Mouse (Mus musculus): Measurements from ENCODE around the gene Gm20388. TPM values are rescaled to one million over a fixed set of nuclear protein-coding genes. Genes with fewer than 3 reads are reported as not detected.
A peak's percentile ranks its signal among the peaks of the same experiment; 100 is the strongest.

Gm20388 gene
- polyA plus RNA-seq, 1 experiment: 10.6 TPM

DNA sequence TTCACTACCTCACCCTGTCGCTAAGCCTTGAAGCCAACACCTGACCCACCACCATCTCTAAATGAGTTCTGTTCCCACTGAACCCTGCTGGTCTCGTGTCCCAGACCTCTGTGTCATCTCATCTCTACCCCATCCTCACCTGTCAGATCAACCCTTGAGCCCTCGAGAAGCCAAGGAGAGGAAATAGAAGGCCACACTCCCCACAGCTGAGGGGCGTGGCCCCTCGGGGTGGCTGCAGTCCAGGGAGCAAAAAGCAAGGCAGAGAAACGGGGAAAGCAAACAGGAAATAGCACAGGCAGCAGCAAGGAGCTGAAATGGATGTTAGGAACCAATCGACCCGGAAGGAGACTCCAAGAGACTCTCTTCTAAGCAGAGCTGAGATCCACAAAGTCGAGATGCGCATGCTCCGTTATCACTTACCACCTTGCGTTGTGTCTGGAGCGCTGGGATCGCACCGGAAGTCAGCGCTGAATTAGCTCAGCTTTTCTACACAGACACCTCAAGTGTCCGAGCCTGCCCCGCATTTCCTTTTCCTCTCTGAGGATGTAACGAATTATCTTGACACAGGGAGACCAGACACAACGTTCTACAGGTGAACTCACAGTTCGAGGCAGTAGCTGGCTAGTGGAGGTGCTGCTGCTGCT, 3876.7 kb downstream of the Gm20388 start:
- Histone ChIP-seq H3K27ac (ENCODE audit: control insufficient read depth, insufficient read depth, low read depth, low read length, poor library complexity) (no peak overlapping the region), H3K4me1 (ENCODE audit: control insufficient read depth, insufficient read depth, low read length) (no peaks in the 10 kb centered on the region; the same call in 1 of the 2 replicates), H3K4me3 (replicated peaks; ENCODE audit: control insufficient read depth, low read depth, low read length) (no peak overlapping the region)
- TF ChIP-seq POLR2A (IDR thresholded peaks at IDR 0.05; ENCODE audit: borderline replicate concordance, control insufficient read depth, low read depth, low read length): no peak
- no peak for TF ChIP-seq CTCF (IDR thresholded peaks at IDR 0.05; ENCODE audit: control insufficient read depth, insufficient read depth, low read length)
- 27% methylated on average over 21 of the region's 21 CpGs for WGBS

DNA sequence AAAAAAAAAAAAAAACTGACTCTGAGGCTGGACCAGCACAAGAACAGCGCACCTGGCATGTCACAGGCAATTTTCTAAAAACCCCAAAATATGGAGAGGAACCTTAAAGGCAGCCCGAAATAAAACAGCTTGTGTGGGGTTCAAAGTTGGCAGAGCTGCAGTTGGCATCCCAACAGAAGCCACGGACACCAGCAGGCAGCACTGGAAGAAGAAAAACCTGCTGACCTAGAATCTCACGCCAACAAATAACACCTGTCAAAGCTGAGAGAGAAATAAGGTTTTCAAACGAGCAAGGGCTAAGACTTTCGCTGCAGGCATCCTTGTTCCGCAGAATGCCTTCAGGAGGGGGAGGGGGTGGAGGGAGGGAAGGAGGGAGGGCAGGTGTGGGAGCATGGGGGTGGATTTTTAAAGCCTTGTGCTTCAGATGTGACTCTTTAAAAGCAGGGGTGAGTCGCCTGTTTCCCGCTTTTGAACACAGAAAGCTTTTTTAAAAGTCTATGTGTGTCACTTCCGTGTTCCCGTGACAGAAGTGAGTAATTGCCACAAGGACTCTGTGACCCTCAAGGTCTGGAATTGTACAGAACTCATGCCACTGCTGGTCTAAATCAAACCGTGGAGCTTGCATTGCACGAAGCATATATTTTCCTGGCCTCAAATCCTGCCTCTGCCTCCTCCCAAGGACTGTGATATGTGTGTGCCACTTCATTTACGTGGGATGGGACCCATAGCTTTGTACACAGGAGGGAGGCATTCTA, 3878.0 kb downstream of the Gm20388 start:
- 46% methylated on average over 14 of the region's 14 CpGs for WGBS
- Histone ChIP-seq H3K4me1 (ENCODE audit: control insufficient read depth, insufficient read depth, low read length) (no peaks in the 10 kb centered on the region; the same call in 1 of the 2 replicates), H3K4me3 (replicated peaks; ENCODE audit: control insufficient read depth, low read depth, low read length) (no peak overlapping the region), H3K27ac (ENCODE audit: control insufficient read depth, insufficient read depth, low read depth, low read length, poor library complexity) (no peak overlapping the region)
- TF ChIP-seq POLR2A (IDR thresholded peaks at IDR 0.05; ENCODE audit: borderline replicate concordance, control insufficient read depth, low read depth, low read length): no peak
- TF ChIP-seq CTCF (IDR thresholded peaks at IDR 0.05; ENCODE audit: control insufficient read depth, insufficient read depth, low read length): no peak

GRCm38 (mm10) chr8:123789461-123789860, 3878.8 kb downstream of the Gm20388 start:
- H3K27ac ChIP-seq (ENCODE audit: control insufficient read depth, insufficient read depth, low read depth, low read length, poor library complexity): no peak overlapping the region
- H3K4me1 ChIP-seq (ENCODE audit: control insufficient read depth, insufficient read depth, low read length): no peaks in the 10 kb centered on the region; the same call in 1 of the 2 replicates
- no peak for TF ChIP-seq POLR2A (IDR thresholded peaks at IDR 0.05; ENCODE audit: borderline replicate concordance, control insufficient read depth, low read depth, low read length)
- no peak for TF ChIP-seq CTCF (IDR thresholded peaks at IDR 0.05; ENCODE audit: control insufficient read depth, insufficient read depth, low read length)
- H3K4me3 ChIP-seq (replicated peaks; ENCODE audit: control insufficient read depth, low read depth, low read length): no peak overlapping the region
- WGBS: 74% methylated on average over 9 of the region's 9 CpGs

- Histone ChIP-seq H3K4me1 (ENCODE audit: control insufficient read depth, insufficient read depth, low read length) (no peaks in the 10 kb centered on the region; the same call in 1 of the 2 replicates), H3K4me3 (replicated peaks; ENCODE audit: control insufficient read depth, low read depth, low read length) (no peak overlapping the region), H3K27ac (ENCODE audit: control insufficient read depth, insufficient read depth, low read depth, low read length, poor library complexity) (no peak overlapping the region)
- TF ChIP-seq CTCF (IDR thresholded peaks at IDR 0.05; ENCODE audit: control insufficient read depth, insufficient read depth, low read length): peak; percentile 81
- no peak for TF ChIP-seq POLR2A (IDR thresholded peaks at IDR 0.05; ENCODE audit: borderline replicate concordance, control insufficient read depth, low read depth, low read length)
- 2% methylated on average over 4 of the region's 4 CpGs for whole genome bisulfite sequencing
Observed at GRCm38 (mm10) chr8:123789970-123790369, 3879.3 kb downstream of the Gm20388 start.

DNA sequence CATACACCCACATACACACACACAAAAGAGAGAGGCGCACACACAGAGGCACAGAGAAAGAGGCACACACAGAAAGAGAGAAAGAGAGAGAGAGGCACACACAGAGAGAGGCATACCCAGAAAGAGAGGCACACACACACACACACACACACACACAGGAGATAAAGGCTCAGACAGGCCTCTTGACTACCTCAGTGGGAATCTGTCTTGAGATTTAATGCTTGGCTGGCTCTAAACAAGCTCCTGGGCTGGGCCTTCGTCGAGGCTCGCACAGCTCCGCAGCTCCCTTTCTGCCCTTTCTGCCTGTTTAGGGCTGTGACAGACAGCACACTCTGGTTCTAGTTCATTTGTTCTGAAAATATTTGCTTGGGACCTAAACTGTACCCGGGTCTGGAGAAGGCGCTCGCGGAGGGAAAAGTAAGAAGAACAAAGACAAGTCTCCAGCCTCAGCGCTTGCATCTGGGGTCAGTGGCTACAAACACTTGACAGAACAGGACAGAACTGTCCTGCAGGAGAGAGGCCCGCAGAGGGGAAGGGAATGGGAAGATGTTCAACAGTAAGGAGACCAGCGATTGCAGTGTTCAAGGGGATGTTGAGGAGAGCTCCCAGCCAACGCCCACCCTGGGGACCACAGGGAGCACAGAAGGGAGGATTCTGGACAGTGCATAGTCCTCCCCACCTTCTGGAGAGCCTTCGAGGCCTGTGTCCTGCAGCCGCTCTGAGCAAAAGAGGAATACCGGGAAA, 3880.6 kb downstream of the Gm20388 start:
- TF ChIP-seq CTCF (IDR thresholded peaks at IDR 0.05; ENCODE audit: control insufficient read depth, insufficient read depth, low read length): no peak
- no peak for TF ChIP-seq POLR2A (IDR thresholded peaks at IDR 0.05; ENCODE audit: borderline replicate concordance, control insufficient read depth, low read depth, low read length)
- no peak overlapping the region for H3K27ac ChIP-seq (ENCODE audit: control insufficient read depth, insufficient read depth, low read depth, low read length, poor library complexity)
- H3K4me3 ChIP-seq (replicated peaks; ENCODE audit: control insufficient read depth, low read depth, low read length): no peak overlapping the region
- no peaks in the 10 kb centered on the region; the same call in 1 of the 2 replicates for H3K4me1 ChIP-seq (ENCODE audit: control insufficient read depth, insufficient read depth, low read length)
- 87% methylated on average over 16 of the region's 16 CpGs for WGBS

- Histone ChIP-seq H3K27ac (ENCODE audit: control insufficient read depth, insufficient read depth, low read depth, low read length, poor library complexity) (no peak overlapping the region), H3K4me1 (ENCODE audit: control insufficient read depth, insufficient read depth, low read length) (no peaks in the 10 kb centered on the region; the same call in 1 of the 2 replicates), H3K4me3 (replicated peaks; ENCODE audit: control insufficient read depth, low read depth, low read length) (no peak overlapping the region)
- 91% methylated on average over 7 of the region's 7 CpGs for WGBS
- no peak for TF ChIP-seq POLR2A (IDR thresholded peaks at IDR 0.05; ENCODE audit: borderline replicate concordance, control insufficient read depth, low read depth, low read length)
- TF ChIP-seq CTCF (IDR thresholded peaks at IDR 0.05; ENCODE audit: control insufficient read depth, insufficient read depth, low read length): no peak
Observed at GRCm38 (mm10) chr8:123791845-123792225, 3881.2 kb downstream of the Gm20388 start.

DNA sequence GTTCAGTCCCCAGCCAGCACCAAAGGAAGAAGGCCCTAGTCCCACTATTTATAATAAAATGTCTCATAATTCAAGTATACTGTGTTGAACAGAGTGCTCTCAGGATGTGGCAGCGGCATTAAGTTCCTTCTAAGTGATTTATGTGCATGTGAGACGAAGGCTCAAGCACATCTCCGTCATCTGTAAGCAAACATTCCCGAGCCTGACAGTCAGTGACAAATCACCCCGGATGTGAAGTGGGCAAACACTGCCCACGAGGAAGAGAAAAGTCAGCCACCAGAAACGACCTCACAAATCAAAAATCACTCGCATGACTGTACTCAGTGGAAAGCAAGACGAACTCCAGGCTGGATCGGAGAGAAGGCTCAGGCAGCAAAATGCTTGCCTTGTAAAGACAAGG, 3883.3 kb downstream of the Gm20388 start:
- TF ChIP-seq CTCF (IDR thresholded peaks at IDR 0.05; ENCODE audit: control insufficient read depth, insufficient read depth, low read length): no peak
- no peak for TF ChIP-seq POLR2A (IDR thresholded peaks at IDR 0.05; ENCODE audit: borderline replicate concordance, control insufficient read depth, low read depth, low read length)
- WGBS: 14% methylated on average over 10 of the region's 10 CpGs
- no peak overlapping the region for H3K4me3 ChIP-seq (replicated peaks; ENCODE audit: control insufficient read depth, low read depth, low read length)
- H3K27ac ChIP-seq (ENCODE audit: control insufficient read depth, insufficient read depth, low read depth, low read length, poor library complexity): no peak overlapping the region
- H3K4me1 ChIP-seq (ENCODE audit: control insufficient read depth, insufficient read depth, low read length): peaks cover 3% of the 10 kb centered on the region; the same call in 1 of the 2 replicates

DNA sequence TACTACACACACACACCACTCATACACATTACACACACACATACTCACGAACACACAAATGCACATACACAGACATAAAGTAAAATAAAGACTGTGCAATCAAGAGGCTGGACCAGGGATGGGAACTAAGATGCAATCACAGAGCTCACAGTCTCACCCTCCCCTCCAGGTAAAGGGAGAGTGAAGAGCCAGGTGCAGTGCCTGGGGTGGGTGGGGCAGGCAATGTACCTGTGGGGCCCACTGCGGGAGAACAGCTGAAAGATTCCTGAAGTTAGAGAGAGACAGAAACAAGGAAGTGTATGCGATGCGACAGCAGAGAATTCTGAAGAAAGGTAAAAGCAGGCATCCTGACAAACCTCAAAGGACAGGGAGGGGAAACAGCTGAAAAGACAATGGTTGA, 3884.1 kb downstream of the Gm20388 start:
- Histone ChIP-seq H3K4me1 (ENCODE audit: control insufficient read depth, insufficient read depth, low read length) (peaks cover 3% of the 10 kb centered on the region; the same call in 1 of the 2 replicates), H3K4me3 (replicated peaks; ENCODE audit: control insufficient read depth, low read depth, low read length) (no peak overlapping the region), H3K27ac (ENCODE audit: control insufficient read depth, insufficient read depth, low read depth, low read length, poor library complexity) (no peak overlapping the region)
- WGBS: 76% methylated on average over 4 of the region's 4 CpGs
- no peak for TF ChIP-seq CTCF (IDR thresholded peaks at IDR 0.05; ENCODE audit: control insufficient read depth, insufficient read depth, low read length)
- TF ChIP-seq POLR2A (IDR thresholded peaks at IDR 0.05; ENCODE audit: borderline replicate concordance, control insufficient read depth, low read depth, low read length): no peak

All from bone marrow, adult 2 months (tissue).